Mouse (Mus musculus): Measurements from ENCODE around the gene Tspoap1. TPM values are rescaled to one million over a fixed set of nuclear protein-coding genes. Genes with fewer than 3 reads are reported as not detected.

Tspoap1 gene
- polyA plus RNA-seq (2012; rRNA removed) = 294 and 326 TPM in 2 replicates

DNA sequence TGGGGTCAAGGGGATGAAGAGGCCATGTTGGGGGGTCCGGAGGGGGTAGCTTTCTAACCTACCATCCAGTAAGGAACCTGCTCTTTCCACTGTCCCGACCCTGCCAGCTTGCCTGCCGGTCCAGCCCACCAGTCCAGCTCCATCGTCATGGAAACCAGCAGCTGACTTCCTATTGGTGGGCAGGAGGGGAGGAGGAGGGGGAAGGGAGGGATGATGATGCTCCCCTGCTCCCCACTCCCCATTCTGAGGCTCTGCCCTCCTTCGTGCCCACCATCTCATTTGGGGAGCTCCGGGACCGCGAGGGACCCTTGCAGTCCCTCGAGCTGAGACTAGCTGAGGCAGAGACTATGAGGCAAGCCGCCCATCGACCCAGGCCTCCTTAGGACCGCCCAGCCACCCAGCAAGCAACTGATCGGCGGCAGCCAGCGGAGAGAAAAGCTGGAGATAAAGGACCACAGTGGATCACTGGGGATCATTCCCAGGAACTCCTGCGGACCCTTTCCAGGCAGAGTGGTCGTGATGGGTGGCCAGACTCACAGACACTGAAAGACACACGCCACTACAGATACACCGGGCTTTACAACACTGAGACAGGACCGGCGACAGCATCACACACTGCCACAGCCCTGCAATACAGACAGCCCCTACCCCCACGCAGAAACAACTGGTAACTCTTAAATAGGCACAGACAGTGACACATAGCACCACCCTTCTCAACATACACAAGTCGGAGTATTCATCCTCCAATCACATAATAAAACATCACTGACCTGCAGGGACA, at the start of gene Tspoap1:
Gene Tspoap1, plus strand, starts transcription at position 241 of the 781 bp plus-strand sequence.
- peak; percentile 60 to 84 for DNase-seq (ENCODE audit: extremely low spot score in 1 of 2, low spot score in 1 of 2)

DNA sequence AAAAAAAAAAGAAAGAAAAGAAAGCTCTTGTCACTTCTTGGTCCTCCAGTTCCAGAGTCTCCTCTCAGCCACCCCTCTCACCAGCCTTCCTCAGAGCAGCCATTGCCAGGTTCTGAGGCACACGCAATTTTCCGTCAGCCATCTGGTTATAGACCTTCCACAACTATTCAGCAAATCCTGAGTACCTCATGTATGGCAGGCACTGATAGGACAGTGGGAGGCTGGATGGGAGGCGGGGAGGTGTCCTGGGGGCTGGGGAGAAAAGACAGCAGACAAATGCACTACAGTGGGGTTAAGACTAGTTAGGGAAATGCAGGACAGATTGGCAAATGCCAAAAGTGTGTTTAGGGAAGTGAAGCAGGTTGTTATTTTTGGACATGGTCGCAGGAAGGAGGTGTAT, 48.2 kb upstream of the Tspoap1 start:
- no peak for DNase-seq (ENCODE audit: extremely low spot score in 1 of 2, low spot score in 1 of 2)

DNA sequence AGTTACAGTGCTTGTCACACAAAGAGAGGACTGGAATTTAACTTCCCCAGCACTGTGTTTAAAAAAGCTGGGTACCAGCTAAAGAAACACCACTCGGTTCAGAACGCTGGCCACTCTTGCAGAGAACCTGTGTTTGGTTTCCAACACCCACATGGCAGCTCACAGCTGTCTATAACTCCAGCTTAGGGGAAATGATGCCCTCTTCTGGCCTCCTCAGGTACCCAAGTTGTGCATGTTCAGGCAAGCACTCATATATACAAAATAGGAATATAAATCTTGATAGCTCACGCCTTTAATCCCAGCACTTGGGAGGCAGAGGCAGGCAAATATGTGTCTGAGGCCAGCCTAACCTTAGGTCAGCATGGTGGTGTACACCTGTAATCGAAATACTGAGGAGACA, 44.3 kb upstream of the Tspoap1 start:
- no peak for DNase-seq (ENCODE audit: extremely low spot score in 1 of 2, low spot score in 1 of 2)

DNA sequence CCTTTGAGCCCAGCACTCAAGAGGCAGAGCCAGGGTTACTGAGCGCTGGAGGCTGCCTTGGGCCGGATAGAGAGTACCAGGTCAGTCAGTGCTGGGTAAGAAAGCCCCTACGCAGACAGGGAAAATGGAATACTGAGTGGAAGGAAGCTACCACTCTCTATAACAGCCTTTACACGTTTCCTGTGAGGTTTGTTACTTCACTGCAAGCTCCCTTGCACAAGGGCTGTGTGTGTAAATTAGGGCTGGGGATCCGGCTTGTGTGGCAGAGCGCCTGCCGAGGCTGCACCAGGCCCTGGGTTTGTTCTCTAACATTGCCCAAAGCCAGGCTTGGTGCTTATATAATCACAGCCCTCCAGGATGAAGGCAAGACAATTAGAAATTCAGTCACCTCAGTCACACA, 40.8 kb upstream of the Tspoap1 start:
- DNase-seq (ENCODE audit: extremely low spot score in 1 of 2, low spot score in 1 of 2) = no peak

DNA sequence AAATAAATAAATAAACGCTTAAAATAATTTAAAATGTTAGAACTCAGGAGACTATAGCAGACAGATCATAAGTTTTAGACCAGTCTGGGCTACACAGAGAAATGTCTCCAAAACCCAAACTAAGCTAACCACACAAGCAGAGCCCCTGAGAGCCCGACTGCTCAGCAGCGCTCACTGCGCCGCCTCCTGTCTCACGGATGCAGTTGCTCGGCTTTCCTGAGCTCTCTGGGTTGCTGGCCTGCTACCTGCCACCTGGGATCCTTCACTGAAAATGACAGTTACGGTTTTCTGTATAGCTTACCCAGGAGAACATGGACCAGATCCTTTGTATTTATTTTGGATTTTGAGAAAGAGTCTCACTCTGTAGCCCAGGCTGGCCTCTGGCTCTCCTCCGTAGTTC, 40.0 kb upstream of the Tspoap1 start:
- DNase-seq (ENCODE audit: extremely low spot score in 1 of 2, low spot score in 1 of 2) = no peak

DNA sequence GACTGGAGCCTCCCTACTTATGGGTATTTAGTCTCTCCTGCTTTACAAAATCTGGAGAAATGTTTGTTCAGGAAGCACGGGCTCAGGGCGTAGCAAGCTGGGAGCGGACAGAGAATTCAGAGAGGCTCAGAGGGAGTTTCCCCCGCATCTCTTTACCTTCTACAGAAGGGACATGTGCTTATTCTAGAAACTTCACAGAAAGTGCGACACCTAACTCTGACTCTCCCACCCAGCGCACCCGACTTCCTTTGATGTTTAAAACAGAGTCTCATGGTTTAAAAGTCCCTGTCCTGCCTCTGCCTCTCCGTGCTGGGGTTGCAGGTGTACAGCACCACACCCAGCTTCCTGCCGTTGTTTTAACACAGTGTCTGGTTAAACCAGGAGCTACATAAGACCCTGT, 39.5 kb upstream of the Tspoap1 start:
- DNase-seq (ENCODE audit: extremely low spot score in 1 of 2, low spot score in 1 of 2) = no peak

DNA sequence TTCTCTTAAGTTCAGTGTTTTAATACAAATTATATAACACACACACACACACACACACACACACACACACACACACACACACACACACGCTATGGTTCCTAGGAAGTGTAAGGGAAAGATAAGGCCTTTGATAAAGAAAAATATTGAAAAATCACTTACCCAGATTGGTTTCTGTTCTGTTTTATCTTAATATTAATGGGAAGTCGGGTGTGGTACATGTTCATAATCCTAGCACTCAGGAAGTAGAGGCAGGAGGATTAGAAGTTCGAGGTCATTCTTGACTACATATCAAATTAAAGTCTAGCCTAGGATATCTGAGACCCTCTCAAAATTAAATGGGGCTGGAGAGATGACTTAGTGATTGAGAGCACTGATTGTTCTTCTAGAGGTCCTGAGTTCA, 38.2 kb upstream of the Tspoap1 start:
- DNase-seq (ENCODE audit: extremely low spot score in 1 of 2, low spot score in 1 of 2) = no peak

DNA sequence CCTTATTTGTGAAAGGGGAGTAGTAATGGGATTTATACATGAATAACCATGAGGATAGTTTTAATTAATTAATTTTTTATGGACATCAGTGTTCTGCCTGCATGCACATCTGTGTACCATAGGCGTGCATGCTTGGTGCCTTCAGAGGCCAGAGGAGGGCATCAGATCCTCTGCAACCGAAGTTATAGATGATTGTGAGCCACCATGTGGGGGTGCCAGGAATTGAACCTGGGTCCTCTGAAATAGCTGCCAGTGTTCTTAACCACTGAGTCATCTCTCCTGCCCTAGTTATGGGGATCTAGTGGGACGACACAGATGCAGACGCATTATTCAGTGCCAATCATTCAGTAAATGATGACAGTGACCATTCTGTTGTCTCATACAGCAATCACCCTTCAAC, 37.5 kb upstream of the Tspoap1 start:
- no peak for DNase-seq (ENCODE audit: extremely low spot score in 1 of 2, low spot score in 1 of 2)

DNA sequence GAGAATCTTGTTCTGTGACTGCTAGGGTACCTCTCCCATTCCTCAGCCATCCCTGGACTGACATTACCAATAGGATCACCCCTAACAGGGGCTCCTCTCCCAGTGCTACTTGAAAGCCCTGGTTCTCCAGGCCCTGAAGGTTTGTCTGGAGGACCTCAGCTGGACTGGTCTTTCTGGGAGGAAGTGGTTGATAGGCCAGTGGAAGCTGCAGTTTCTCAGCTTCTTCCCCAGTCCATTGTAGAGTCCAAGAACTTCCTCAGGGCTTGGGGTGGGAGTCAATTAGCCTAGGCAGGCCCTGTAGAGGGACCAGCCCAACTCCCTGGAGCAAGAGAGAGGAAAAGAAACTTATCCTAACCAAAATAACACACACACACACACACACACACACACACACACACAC, 34.8 kb upstream of the Tspoap1 start:
- no peak for DNase-seq (ENCODE audit: extremely low spot score in 1 of 2, low spot score in 1 of 2)

DNA sequence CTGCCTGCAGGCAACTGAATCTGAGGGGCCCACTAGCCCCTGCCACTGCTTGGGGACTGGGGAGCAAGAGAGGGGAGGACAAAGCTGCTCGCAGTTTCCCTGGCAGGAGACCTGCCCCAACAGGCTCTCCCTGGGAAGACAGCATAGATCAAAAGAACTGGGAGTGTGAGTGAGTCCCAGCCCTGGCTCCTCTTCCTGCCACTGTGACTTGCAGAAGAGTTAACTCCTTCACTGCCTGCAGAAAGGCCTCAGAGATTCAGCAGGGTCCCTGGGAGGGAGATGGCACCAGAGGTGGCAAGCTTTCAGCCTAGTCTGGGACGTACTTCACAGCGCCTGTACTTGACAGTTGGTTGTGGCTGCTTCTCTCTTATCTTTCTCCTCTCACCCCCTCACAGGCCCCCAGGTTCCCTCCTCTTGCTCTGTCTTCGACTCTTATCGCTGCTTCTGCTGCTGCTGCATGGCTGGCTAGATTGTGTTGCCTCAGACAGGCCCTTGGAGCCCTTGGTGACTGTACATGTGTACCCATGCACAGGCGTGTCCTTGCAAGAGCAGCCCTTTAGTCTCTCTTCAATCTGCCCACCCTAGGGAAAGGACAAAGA, 34.3 kb upstream of the Tspoap1 start:
- no peak for DNase-seq (ENCODE audit: extremely low spot score in 1 of 2, low spot score in 1 of 2)

DNA sequence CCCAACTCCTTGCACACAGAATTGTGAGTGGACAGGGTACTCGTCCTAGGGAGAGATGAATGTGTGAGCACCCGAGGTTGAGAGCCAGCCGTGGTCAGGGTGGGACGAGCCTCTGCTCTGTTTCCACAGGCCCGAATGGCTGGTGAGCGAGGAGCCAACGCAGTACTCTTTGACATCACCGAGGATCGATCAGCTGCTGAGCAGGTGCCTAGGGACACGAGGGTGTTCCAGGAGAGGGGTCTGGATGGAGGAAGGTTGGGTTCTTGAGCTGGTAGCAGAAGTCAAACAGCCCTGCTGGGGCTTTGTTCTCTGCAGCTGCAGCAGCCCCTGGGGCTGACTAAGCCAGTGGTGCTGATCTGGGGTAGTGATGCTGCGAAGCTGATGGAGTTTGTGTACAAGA, 33.3 kb upstream of the Tspoap1 start:
- no peak for DNase-seq (ENCODE audit: extremely low spot score in 1 of 2, low spot score in 1 of 2)

DNA sequence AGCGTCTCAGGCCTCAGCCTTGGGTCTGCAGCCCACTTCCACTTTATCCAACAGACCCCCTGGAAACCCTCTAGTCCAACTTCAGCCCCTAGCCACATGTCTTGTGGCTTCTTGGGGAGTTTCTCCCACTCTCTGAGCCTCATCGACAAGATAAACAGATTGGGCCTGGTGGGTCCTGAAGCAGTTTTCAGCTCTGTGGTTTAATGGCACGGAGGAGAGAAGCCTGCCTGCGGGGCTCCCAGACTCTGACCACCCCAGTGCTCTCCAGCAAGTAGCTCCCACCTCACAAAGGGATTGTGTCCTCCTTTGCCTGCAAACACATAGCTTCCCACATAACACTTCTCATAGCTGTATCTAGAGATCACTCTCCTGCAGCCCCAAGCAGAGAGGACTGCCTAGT, 32.9 kb upstream of the Tspoap1 start:
- DNase-seq (ENCODE audit: extremely low spot score in 1 of 2, low spot score in 1 of 2) = no peak

DNA sequence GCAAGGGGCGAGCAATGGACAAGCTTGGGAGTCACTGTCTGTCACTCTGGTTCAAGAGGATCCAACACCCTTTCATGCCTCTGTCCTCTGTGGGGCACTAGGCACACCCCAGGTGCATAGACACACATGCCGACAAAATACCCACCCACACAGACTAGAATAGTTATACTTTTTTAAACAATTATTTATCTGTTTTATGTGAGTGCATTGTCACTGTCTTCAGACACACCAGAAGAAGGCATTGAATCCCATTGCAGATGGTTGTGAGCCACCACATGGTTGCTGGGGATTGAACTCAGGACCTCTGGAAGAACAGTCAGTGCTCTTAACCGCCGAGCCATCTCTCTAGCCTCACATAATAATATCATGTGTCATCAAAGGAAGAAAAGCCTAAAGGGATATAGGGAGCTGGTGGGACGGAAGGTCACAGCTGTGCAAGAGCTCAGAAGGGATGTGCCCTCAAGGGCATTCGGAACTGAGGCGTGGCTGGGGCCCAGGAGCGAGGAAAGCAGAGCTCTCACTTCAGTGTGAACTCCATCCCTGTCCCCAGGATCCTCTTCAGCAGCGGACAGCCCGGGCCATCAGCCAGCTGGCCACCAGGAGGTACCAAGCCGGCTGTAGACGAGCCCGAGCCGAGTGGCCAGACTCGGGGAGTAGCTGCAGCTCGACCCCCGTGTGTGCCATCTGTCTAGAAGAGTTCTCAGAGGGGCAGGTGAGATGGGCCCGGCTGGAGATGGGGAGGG, 31.3 kb upstream of the Tspoap1 start:
- no peak for DNase-seq (ENCODE audit: extremely low spot score in 1 of 2, low spot score in 1 of 2)

DNA sequence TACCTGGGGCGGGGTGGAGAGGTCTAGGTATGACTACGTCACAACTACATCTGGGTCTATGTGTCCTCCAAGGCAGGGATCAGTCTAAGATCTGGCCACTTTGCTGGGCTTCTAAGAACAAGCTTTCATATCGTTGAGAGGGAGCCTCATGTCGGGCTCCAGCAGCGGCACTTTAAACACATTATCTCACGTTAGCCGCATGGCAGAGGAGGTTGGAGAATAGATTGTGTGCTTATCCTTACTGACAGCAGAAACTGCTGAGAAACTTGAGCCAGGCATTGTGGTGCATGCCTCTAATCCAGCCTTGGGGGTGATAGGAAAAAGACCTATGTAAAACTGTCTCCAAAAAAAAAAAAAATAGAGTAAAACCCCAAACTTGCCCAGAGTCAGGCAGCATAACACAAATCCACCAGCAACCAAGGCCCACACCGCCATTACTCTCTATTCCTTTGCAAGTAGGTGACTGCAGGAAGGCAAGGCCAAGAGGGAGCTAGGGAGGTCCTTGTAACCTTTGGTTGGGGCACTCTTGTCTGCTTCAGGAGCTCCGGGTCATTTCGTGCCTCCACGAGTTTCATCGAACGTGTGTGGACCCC, 30.7 kb upstream of the Tspoap1 start:
- DNase-seq (ENCODE audit: extremely low spot score in 1 of 2, low spot score in 1 of 2) = no peak

DNA sequence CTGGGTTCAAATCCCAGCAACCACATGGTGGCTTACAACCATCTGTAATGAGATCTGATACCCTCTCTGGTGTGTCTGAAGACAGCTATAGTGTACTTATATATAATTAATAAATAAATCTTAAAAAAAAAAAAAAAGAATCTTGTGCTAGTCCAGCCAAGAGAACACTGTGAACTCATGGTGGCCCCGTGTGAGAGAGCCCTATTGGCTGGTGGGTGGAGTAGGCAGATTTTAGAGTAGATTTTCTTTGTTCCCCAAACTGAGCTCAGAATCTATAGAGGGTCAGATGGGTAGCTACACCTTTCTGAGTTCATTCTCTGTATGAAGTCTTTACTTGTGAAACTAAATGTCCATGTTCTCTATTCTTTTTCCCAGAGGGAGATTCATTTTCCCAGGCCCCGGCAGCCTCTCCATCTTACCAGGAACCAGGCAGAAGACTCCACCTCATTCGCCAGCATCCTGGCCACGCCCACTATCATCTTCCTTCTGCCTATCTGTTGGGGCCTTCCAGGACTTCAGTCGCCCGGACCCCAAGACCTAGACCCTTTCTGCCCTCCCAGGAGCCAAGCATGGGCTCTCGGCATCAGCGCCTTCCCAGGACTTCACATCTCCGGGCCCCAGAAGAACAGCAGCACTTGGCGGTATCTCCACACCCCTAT, 29.6 kb upstream of the Tspoap1 start:
- no peak for DNase-seq (ENCODE audit: extremely low spot score in 1 of 2, low spot score in 1 of 2)

DNA sequence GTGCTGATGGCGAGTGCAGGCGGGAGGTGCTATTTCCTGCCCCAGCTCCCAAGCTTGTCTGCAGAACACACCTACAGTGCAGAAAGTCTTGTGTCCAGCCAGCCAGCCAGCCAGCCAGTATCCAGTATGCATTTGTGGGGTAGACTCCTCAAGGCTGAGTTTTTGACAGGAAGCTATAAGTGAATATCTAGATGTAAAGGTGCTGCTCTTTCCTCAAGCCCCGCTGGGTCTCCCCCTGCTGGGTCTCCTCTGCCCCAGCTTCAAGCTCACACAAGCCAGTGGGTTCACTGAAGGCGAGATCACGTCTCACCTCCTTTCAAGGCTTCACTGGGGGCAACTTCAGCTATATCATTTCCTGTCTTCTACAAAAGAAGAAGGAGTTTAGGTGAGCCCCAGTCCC, 26.0 kb upstream of the Tspoap1 start:
- DNase-seq (ENCODE audit: extremely low spot score in 1 of 2, low spot score in 1 of 2) = no peak

DNA sequence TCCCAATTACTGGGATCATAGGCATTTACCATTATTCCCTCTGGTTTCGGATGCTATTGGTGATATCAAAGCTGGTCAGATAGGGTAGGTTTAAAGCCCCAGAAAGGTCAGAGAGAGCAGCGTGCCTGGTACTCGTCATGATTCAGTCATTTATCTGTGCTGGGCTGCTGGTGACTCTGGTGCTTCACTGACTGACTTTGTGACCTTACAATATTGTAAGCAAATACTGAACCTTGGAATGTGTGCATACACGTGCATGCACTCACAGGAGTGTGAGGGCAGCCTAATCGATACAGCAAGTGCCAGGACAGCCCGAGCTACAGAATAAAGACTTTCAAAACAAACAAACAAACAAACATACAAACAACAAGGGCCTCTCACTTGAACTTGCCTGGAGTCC, 24.6 kb upstream of the Tspoap1 start:
- DNase-seq (ENCODE audit: extremely low spot score in 1 of 2, low spot score in 1 of 2) = no peak

DNA sequence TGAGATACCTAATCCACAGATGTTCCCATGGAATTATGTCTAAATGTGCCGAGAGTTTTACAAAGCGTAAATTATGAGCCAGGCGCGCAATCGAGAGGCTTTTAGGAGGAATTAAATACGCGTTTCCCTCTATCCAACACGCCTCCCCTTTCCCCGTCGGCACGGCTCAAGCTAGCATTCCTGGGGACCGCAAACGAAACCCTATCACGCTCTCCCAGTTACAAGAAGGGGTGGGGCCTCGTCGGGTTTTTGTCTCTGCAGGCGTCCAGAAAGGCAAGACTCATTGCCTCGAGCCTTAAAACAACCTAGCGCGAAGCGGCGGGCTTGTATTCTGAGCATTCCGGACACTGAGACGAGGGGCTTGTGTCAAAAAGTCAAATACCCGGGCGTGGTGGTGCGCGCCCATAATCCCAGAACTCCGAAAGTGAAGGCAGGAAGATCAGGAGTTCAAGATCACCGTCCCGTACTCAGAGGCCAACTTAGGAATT, 23.6 kb upstream of the Tspoap1 start:
- peak in 1 of 2 experiments; percentile 52 for DNase-seq (ENCODE audit: extremely low spot score in 1 of 2, low spot score in 1 of 2)

DNA sequence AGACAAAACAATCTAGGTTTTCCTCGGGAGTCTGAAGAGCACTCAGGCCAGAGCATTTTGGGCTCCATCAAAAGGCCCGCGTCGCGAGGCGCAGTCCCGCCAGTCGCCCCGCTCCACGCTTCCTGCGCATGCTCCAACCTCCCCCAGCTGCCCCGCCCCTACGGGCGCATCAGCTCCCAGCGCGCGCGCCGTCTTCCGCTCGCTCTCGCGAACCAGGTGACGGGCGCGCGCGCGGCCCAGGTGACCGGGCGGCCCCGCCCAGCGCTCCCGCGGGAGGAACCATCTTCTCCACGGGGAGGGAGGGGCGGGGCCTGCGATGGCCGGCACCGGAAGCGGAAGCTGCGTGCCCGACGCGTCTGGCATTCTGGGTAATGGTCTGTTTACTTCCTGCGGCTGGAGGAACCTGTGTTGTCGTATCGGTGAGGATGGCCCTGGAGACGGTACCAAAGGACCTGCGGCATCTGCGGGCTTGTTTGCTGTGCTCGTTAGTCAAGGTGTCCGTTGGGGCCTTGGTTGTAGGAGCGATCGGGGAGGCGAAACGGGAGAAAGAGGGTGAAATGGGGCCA, 23.1 kb upstream of the Tspoap1 start, which contains the start of gene Supt4a:
Gene Supt4a, plus strand, starts transcription at position 378 of the 566 bp plus-strand sequence.
- peak; percentile 76 to 96 for DNase-seq (ENCODE audit: extremely low spot score in 1 of 2, low spot score in 1 of 2)

DNA sequence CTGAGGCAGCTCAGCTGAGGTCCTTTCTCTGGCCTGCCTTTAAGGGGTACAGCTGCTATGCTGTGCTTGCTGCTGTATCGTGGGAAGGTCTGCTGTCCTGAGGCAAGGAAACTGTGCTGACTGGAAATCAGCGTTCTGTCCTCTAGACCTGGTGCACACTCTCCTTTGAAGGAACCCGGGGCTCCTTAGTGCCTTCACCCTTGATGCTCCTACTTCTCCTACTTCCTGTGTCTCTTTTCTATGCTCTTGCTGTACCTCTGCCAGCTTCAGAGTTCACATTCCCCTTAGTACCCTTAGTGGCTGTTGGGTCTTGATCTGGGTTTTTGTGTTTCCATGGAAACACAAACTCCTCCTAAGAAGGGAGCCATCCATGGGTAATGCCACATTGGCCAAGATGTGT, 16.6 kb upstream of the Tspoap1 start:
- DNase-seq (ENCODE audit: extremely low spot score in 1 of 2, low spot score in 1 of 2) = no peak
